Mouse (Mus musculus) layer of hippocampus, adult 6 months (tissue): ENCODE results near the gene Gm11084. TPM values are rescaled to one million over a fixed set of nuclear protein-coding genes. Genes with fewer than 3 reads are reported as not detected.

Experiments
- long read RNA-seq, 2 experiments: library from polyadenylated mRNA; unstranded; transcript quantifications; one replicate each; pipeline ENCODE4 v2.0.0; 2019 to 2020
- microRNA-seq: library from miRNA; unstranded; fragments of <30 nt; microRNA quantifications from one replicate; pipeline ENCODE4 v1.2.0, GENCODE M21; 2020
- polyA plus RNA-seq: library from polyadenylated mRNA; unstranded; fragments of <200 nt; fragmentation: Nextera tagmentation; gene quantifications from 2 replicates; pipeline ENCODE4 v1.2.3, GENCODE M21; 2021

The Gm11084 gene
- not detected in 2 replicates for polyA plus RNA-seq
- long read RNA-seq, experiment 1, partial matches to known transcripts, result 0 of 2 reads
- long read RNA-seq, experiment 1, other reads (novel, unspliced or antisense), result 2 of 2 reads
- long read RNA-seq, experiment 2, result 0 reads

GRCm38 (mm10) chr2:72986616-72987015, at the start of gene Gm11084:
TSS of gene Gm11084 (minus strand) at chr2:72986716.

GRCm38 (mm10) chr2:72980337-72981074, 6.0 kb downstream of the Gm11084 start, which contains the start of gene Sp3:
TSS of gene Sp3 (minus strand) at chr2:72980446.

Small RNA genes lying within 50 kb of the gene (microRNA-seq; reads per million reads assigned to microRNA genes)
- not detected for gene Gm25960

Other genes with a start within 250 kb of the Gm11084 start
- 10.7 and 12.2 TPM in 2 replicates for gene Sp3, start 6.3 kb downstream of the Gm11084 start, polyA plus RNA-seq
- gene Ola1, start 232.2 kb upstream of the Gm11084 start, polyA plus RNA-seq, result 186 and 198 TPM in 2 replicates